ENCODE assay signal across 17 mouse cellular contexts in genomic region chr3:109707786-109708460, GRCm38 (mm10).
DNase-seq lines count a peak whose midpoint lies in the region; ATAC-seq and TF ChIP-seq lines count a peak whose summit lies in the region.
"Had no signal": no experiment of that assay in that cellular context is flagged by ENCODE, and none has a peak within 500 bp of the region (broad histone marks: within the 10 kb centered on the region; RNA-seq: fewer than 3 reads in every experiment).

No protein-coding gene starts in this region.

- H3K36me3 ChIP-seq in forebrain, embryonic 14.5 days (ENCODE audit: control insufficient read depth, insufficient read depth, low read length) = no peaks in the 10 kb centered on the region
- H3K36me3 ChIP-seq in forebrain, embryonic 12.5 days (replicated peaks) = no peaks in the 10 kb centered on the region
- H3K36me3 ChIP-seq: embryonic facial prominence, embryonic 10.5 days; liver, embryonic 15.5 days; midbrain, embryonic 12.5 days had no signal

- TF ChIP-seq CTCF in left cerebral cortex, adult 2 months (IDR thresholded peaks at IDR 0.05) = no peak

- no peak overlapping the region for H3K4me3 ChIP-seq in forebrain, embryonic 14.5 days (ENCODE audit: low read depth, low read length)
- H3K4me3 ChIP-seq in forebrain, embryonic 12.5 days (replicated peaks) = no peak overlapping the region
- H3K4me3 ChIP-seq in left cerebral cortex, adult 2 months = no peak overlapping the region
- H3K4me3 ChIP-seq: embryonic facial prominence, embryonic 10.5 days; liver, embryonic 15.5 days; midbrain, embryonic 12.5 days had no signal

- ATAC-seq in forebrain, embryonic 14.5 days = peak; percentile 79
- no peak for ATAC-seq in forebrain, embryonic 12.5 days (ENCODE audit: low FRiP score)
- ATAC-seq: Patski had no signal

- H3K9ac ChIP-seq in forebrain, embryonic 14.5 days (ENCODE audit: low read length) = no peak overlapping the region
- no peak overlapping the region for H3K9ac ChIP-seq in forebrain, embryonic 12.5 days
- H3K9ac ChIP-seq: liver, embryonic 15.5 days; midbrain, embryonic 12.5 days had no signal

- H3K27ac ChIP-seq in forebrain, embryonic 14.5 days (ENCODE audit: low read depth, low read length) = no peak overlapping the region
- H3K27ac ChIP-seq in forebrain, embryonic 12.5 days = no peak overlapping the region
- no peak overlapping the region for H3K27ac ChIP-seq in left cerebral cortex, adult 2 months
- H3K27ac ChIP-seq: embryonic facial prominence, embryonic 10.5 days; liver, embryonic 15.5 days; midbrain, embryonic 12.5 days had no signal

- no peak overlapping the region for H3K4me2 ChIP-seq in forebrain, embryonic 14.5 days (ENCODE audit: low read length)
- no peak overlapping the region for H3K4me2 ChIP-seq in forebrain, embryonic 12.5 days
- H3K4me2 ChIP-seq: heart, embryonic 11.5 days; liver, embryonic 15.5 days; midbrain, embryonic 12.5 days had no signal

- peak; percentile 59 for DNase-seq in forebrain, embryonic 14.5 days (ENCODE audit: low spot score)
- DNase-seq in left cerebral cortex, postnatal 4 days = peak; percentile 77
- no peak for DNase-seq in left cerebral cortex, adult 2 months (ENCODE audit: extremely low spot score in 1 of 2, low spot score in 2 of 2)
- DNase-seq in cerebellum, adult 9-11 months = peak; percentile 93
- DNase-seq in layer of hippocampus, adult 9-11 months = peak; percentile 45
- DNase-seq in T-cell, adult 2 months (ENCODE audit: low spot score) = no peak
- DNase-seq in spleen, adult 18-20 months = no peak
- DNase-seq: gastrocnemius, postnatal 14 days; heart, postnatal 4 days; kidney, adult 11 months; kidney, postnatal 4 days had no signal

- WGBS in forebrain, embryonic 14.5 days = 60% methylated on average over 2 of the region's 2 CpGs
- WGBS in forebrain, embryonic 12.5 days = 91% methylated on average over 2 of the region's 2 CpGs

- no peaks in the 10 kb centered on the region for H3K4me1 ChIP-seq in forebrain, embryonic 14.5 days (ENCODE audit: control insufficient read depth, insufficient read depth, low read length)
- H3K4me1 ChIP-seq in forebrain, embryonic 12.5 days = no peaks in the 10 kb centered on the region
- H3K4me1 ChIP-seq: embryonic facial prominence, embryonic 10.5 days; liver, embryonic 15.5 days; midbrain, embryonic 12.5 days had no signal

- H3K9me3 ChIP-seq in forebrain, embryonic 14.5 days (replicated peaks; ENCODE audit: control insufficient read depth, low read length) = no peaks in the 10 kb centered on the region
- no peaks in the 10 kb centered on the region for H3K9me3 ChIP-seq in forebrain, embryonic 12.5 days
- H3K9me3 ChIP-seq: embryonic facial prominence, embryonic 10.5 days; liver, embryonic 15.5 days; midbrain, embryonic 12.5 days had no signal

- H3K27me3 ChIP-seq in forebrain, embryonic 14.5 days (replicated peaks; ENCODE audit: control insufficient read depth, insufficient read depth, low read length) = no peaks in the 10 kb centered on the region
- H3K27me3 ChIP-seq in forebrain, embryonic 12.5 days = no peaks in the 10 kb centered on the region
- H3K27me3 ChIP-seq: liver, embryonic 15.5 days; midbrain, embryonic 12.5 days; Patski had no signal

- intact Hi-C loops in left cerebral cortex, postnatal 4 days (cut with DNase I) = no loop called here
- intact Hi-C loops in left cerebral cortex, adult 2 months (cut with DNase I) = no loop called here

Comparison
In these comparisons a context has a peak if more than half of its experiments do, and no peak if none do; other contexts are left out.
1. DNase-seq: peak in forebrain, embryonic 14.5 days (single experiment), left cerebral cortex, postnatal 4 days (single experiment), cerebellum, adult 9-11 months (single experiment) and layer of hippocampus, adult 9-11 months (single experiment); none in left cerebral cortex, adult 2 months (0 of 2), T-cell, adult 2 months (single experiment) and spleen, adult 18-20 months (0 of 2).